Mouse (Mus musculus) heart, adult 9 months (tissue): Measurements from ENCODE around the gene Olfr918.

ENCODE experiments used
- DNase-seq, 2 experiments: peaks; one replicate each; pipeline ENCODE4 v3.0.0; 2022; ENCODE audit warnings: low spot score in 2 of 2

The Olfr918 gene

DNA sequence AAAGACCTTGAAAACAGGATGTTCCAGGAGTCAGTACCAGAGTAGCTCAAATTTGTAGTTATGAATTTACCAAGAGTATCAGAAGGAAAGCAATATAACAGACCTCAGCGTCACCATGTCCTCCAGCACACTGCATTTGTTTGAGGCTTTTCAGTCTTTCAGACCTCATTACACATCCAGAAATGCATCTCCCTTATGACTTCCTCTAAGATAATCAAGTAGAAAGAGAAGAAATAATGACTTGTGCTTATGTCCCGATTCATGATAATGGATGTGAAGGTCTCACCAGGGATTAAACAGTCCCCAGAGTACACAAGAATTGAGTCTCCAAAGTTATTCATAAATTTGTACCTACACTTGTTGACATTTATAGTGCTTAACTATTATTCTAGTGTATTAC, at the start of gene Olfr918:
TSS of gene Olfr918 (minus strand) at position 101 of the 400 bp plus-strand sequence.
- DNase-seq, result no peak

DNA sequence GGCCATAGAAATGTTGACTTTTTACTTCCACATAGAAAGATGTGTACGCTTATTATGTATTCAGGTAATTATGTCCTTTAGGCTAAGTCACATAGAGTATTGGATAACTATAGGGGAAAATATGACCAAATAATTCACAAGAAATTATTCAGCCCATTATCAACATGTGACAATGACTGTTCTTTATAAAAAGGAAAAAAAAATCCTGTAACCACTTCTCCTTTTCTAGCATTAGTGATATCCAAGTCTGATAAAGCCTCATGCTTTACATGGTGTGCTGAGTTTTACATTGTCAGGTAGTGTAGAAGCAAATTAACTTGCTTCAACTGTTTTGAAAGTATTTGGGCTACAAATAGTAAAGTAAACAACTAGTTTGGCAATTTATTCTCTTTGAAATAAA, 49.6 kb upstream of the Olfr918 start:
- no peak for DNase-seq

DNA sequence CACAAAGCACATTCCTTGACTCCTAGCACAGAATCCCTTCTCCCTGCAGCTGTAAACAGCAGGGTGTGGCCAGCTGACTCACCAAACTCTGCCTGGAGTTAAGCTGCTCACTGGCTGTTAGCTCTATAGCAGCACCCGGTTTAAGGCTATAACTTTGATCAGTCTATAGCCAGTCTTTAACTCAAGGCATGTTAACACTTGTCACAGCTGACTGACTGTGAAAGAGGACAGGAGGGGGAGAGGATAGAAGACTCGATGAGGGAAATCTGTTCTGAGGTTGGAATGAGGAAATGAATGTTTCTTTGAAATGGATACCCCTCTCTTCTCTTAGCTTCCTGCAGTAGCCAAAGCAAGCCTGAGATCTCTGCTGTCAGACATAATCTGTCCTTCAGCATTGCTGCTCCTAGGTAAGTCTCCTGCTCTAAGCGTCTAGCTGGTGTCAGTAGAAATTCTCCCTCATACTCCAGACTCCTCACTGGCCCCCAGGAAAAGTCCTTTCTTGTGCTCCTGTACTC, 44.6 kb upstream of the Olfr918 start:
- DNase-seq, result peak in 1 of 2 experiments; percentile 4

DNA sequence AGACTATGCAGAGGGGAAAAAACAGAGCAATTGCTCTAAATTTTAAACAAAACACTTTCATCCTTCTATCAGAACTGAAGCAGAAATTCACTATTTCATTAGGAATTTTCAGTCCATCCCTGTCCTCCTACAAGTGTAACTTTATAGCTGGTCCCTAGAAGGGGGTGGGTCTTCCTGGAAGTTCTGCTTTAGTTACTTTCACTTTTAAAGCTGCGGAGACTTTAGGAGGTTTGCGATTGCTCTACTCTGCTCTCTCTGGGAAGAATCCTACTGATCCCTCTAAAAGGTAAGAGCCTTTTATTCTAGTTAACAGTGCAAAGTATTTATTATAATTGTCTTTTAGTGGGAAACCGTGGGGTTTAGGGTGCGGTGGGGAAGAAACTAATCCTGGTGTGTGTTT, 43.7 kb upstream of the Olfr918 start, which contains the start of gene Vwa5a:
TSS of gene Vwa5a (plus strand) at position 167 of the 400 bp plus-strand sequence.
- DNase-seq, result peak; percentile 60 to 61

DNA sequence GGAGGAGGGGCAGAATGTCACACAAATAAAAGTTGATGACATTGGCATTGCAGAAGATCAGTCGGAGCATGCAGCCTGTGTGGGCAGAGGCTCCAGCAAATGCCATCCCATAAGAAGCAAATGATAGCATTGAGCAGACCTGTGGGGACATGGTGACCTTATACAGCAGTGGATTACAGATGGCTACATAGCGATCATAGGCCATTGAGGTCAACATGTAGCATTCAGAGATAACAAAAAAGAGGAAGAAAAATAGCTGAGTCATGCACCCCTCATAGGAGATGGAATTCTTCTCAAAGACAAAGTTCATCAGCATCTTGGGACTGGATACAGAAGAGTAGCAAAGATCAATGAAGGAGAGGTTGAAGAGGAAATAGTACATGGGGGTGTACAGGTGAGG, 1.5 kb downstream of the Olfr918 start:
- no peak for DNase-seq

DNA sequence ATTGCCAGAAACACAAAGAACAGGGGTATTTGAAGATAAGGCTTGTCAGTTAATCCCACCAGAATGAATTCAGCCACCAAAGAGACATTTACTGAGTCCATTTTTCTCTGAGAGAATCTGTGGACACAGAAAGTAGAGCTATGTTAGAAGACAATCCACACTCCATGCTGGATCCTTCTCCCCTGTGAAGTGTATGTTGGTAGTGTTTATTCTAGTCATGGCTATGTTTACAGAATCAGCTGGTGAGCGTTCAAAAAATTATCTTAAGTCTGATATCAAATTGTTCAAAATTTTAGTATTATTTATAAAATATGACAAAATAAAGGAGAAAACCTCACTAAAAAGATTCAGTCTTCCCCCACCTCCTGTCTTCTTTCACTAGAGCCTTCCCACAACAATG, 8.7 kb downstream of the Olfr918 start, which contains the start of gene Olfr917:
TSS of gene Olfr917 (minus strand) at position 101 of the 400 bp plus-strand sequence.
- no peak for DNase-seq

DNA sequence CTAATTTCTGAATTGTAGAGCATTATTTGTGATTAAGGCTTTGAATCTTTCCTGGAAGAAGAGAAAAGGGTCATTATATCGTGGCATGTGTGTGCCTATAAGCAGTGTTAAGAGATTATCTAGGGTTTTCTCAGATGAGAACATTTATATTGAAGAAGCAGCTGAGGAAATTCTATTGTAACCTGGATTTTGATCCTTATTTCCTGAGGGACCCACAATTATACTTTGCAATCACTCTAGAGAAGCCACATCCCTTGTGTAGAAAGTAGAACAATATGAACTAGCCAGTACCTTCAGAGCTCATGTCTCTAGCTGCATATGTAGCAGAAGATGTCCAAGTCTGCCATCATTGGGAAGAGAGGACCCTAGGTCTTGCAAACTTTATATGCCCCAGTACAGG, 14.6 kb downstream of the Olfr918 start, which contains the start of gene Olfr916:
TSS of gene Olfr916 (minus strand) at position 101 of the 400 bp plus-strand sequence.
- DNase-seq, result no peak

DNA sequence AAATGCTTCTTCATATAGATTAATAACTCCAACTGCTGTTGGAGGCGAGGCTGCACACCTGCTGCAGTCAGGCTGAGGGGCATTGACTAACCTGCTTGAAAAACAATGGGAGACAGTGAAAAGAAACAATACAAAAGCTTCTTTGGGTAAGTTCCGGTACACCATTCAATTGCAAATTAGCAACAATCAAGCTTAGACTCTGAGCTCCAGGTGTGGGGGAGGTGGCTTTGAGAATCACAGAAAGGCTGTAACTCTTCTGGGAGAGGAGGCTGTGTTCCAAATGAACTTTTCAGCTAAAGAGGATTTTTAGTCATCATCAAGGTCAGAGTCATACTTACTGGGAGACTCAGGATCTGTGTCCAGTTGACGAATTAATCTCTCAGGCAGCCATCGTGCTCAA, 42.0 kb downstream of the Olfr918 start:
- DNase-seq, result no peak
